Mouse (Mus musculus) heart, adult 8-10 months (tissue): ENCODE measurements around the gene Vsx2. TPM values are rescaled to one million over a fixed set of nuclear protein-coding genes. Genes with fewer than 3 reads are reported as not detected.
"Not testable (repeated sequence)": the region's sequence is repeated elsewhere in the genome, so short reads cannot be mapped to it uniquely, and the experiment has no call there.

Source experiments
- DNase-seq: peaks from one replicate; pipeline ENCODE4 v3.0.0; 2022; ENCODE audit warnings: low spot score
- total RNA-seq, 4 experiments: library from RNA; stranded (reverse); gene quantifications; 2 replicates each; pipeline ENCODE4 v1.2.4; 2022

The Vsx2 gene
- not detected for total RNA-seq

GRCm38 (mm10) chr12:84569336-84569970, at the start of gene Vsx2:
Gene Vsx2 (plus strand): TSS chr12:84569762.
- DNase-seq = no peak

GRCm38 (mm10) chr12:84523728-84524127, 45.8 kb upstream of the Vsx2 start:
- DNase-seq = no peak

GRCm38 (mm10) chr12:84524147-84525050, 45.2 kb upstream of the Vsx2 start:
- no peak for DNase-seq

GRCm38 (mm10) chr12:84525422-84525821, 44.1 kb upstream of the Vsx2 start:
- DNase-seq = no peak

GRCm38 (mm10) chr12:84530426-84530825, 39.1 kb upstream of the Vsx2 start:
- DNase-seq = no peak

- no peak for DNase-seq
Observed at GRCm38 (mm10) chr12:84531906-84532829, 37.4 kb upstream of the Vsx2 start.

GRCm38 (mm10) chr12:84532830-84533199, 36.7 kb upstream of the Vsx2 start:
- no peak for DNase-seq

GRCm38 (mm10) chr12:84533706-84534486, 35.7 kb upstream of the Vsx2 start:
- no peak for DNase-seq

GRCm38 (mm10) chr12:84539537-84539936, 30.0 kb upstream of the Vsx2 start:
- DNase-seq = not testable (repeated sequence)

- no peak for DNase-seq
Observed at GRCm38 (mm10) chr12:84541391-84541958, 28.1 kb upstream of the Vsx2 start.

- DNase-seq = peak; percentile 19
Observed at GRCm38 (mm10) chr12:84546028-84546427, 23.5 kb upstream of the Vsx2 start.

GRCm38 (mm10) chr12:84546577-84547085, 22.9 kb upstream of the Vsx2 start:
- DNase-seq = no peak

GRCm38 (mm10) chr12:84548251-84548650, 21.3 kb upstream of the Vsx2 start:
- DNase-seq = no peak

GRCm38 (mm10) chr12:84555218-84555617, 14.3 kb upstream of the Vsx2 start:
- DNase-seq = no peak

GRCm38 (mm10) chr12:84562558-84562957, 7.0 kb upstream of the Vsx2 start:
- DNase-seq = no peak

GRCm38 (mm10) chr12:84567576-84567975, 2.0 kb upstream of the Vsx2 start:
- DNase-seq = no peak

GRCm38 (mm10) chr12:84569976-84570693, 573 bp downstream of the Vsx2 start:
- DNase-seq = no peak

- no peak for DNase-seq
Observed at GRCm38 (mm10) chr12:84570694-84571415, 1.3 kb downstream of the Vsx2 start.
